Mouse (Mus musculus) midbrain, embryonic 10.5 days (tissue): ENCODE measurements at regions not wholly inside any gene's neighbourhood (a gene's known extent, or its start where the extent isn't known, plus 50 kb on each side); places are given as distances from the start of the nearest gene placed in this dataset.
A peak's percentile ranks its signal among the peaks of the same experiment; 100 is the strongest.

Experiments used
- DNase-seq: peaks from one replicate; pipeline ENCODE4 v3.0.0-alpha.2; 2017; ENCODE audit warnings: low spot score
- H3K27ac ChIP-seq: fragments of 300-500 bp; sonication (generic); replicated peaks from 2 replicates; pipeline ENCODE4 v1.5.1; 2016; ENCODE audit warnings: mild to moderate bottlenecking
- H3K27me3 ChIP-seq: fragments of 300-500 bp; sonication (generic); 2 replicates; pipeline ENCODE4 v1.6.1; 2016; ENCODE audit warnings: low read depth, mild to moderate bottlenecking; ENCODE audit not compliant: poor library complexity, severe bottlenecking
- H3K36me3 ChIP-seq: fragments of 300-500 bp; sonication (generic); 2 replicates; pipeline ENCODE4 v1.6.1; 2016; ENCODE audit warnings: mild to moderate bottlenecking, moderate library complexity
- H3K4me1 ChIP-seq: fragments of 300-500 bp; sonication (generic); 2 replicates; pipeline ENCODE4 v1.6.1; 2016
- H3K4me3 ChIP-seq: fragments of 300-500 bp; sonication (generic); 2 replicates; pipeline ENCODE4 v1.5.1; 2016; ENCODE audit warnings: mild to moderate bottlenecking, moderate library complexity
- H3K9me3 ChIP-seq: fragments of 300-500 bp; sonication (generic); replicated peaks from 2 replicates; pipeline ENCODE4 v1.6.1; 2016; ENCODE audit warnings: mild to moderate bottlenecking
- WGBS: fragments of 180-500 bp; shearing (Covaris S2); methylation state at CpG from one replicate; pipeline ENCODE4 v1.1.7; 2016; 5-methylcytosine and 5-hydroxymethylcytosine counted together

DNA sequence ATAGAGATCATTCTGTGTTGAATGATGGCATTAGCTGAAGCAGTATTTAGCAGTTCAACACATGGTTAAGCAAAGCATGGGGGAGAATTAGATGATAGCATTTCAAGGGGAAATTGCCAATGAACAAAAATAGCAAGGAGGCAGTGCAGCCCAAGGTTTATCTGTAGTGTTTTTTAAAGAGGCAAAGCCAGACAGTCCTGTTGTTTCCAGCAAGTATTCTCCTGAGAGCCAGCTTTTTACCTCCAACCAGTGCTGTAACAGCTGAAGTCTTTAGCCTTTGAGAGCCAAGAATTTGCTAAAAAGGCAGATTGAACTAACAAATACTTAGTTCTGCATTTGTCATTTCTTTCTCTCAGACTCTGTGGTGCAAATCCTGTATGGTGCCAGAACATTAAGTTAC is 305.1 kb upstream of the Arx start:
- H3K4me1 ChIP-seq: no peaks in the 10 kb centered on the region

DNA sequence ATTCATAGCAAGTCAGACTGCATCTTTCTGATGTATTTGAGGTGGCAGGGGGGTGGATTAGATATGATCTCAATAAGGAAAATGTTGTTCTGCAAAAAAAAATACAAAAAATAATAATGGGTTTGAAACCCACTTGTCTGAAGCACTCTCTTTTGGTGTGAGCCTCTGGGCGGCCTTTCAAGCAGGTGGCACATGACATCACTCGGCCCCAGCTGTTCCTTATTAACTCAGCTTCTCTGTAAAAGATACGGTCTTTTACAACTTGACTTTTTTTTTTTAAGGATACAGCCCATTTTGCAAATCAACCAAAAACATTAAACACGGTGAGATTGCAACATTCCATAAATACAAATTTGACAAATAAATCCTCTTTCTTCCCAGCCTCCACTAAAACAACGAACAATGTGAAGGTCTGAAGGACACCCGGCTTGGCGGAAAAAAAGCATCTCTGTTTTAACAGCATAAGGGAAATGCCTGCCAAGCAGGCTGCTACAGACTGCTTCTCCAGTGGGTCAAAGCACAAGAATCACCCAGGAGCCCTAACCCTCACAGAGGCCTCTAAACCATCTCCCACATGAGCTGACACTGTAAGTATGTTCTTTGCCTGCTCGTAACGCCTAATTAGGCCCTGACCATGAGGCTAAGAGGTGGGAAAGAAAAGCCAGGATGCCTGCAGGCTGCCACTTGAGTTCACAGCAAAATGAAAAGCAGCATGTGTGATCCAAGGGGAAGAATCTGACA is 283.8 kb upstream of the Arx start:
- Histone ChIP-seq H3K27me3 (no peaks in the 10 kb centered on the region), H3K4me1 (no peaks in the 10 kb centered on the region), H3K9me3 (no peaks in the 10 kb centered on the region), H3K36me3 (no peaks in the 10 kb centered on the region), H3K4me3 (no peak overlapping the region), H3K27ac (no peak overlapping the region)
- WGBS: 84% methylated on average over 9 of the region's 9 CpGs
- no peak for DNase-seq

More for the DNA sequence above, 305.1 kb upstream of the Arx start:
- Histone ChIP-seq H3K36me3 (no peaks in the 10 kb centered on the region), H3K27ac (no peak overlapping the region), H3K4me3 (no peak overlapping the region), H3K9me3 (no peaks in the 10 kb centered on the region), H3K27me3 (no peaks in the 10 kb centered on the region)
- DNase-seq: no peak

DNA sequence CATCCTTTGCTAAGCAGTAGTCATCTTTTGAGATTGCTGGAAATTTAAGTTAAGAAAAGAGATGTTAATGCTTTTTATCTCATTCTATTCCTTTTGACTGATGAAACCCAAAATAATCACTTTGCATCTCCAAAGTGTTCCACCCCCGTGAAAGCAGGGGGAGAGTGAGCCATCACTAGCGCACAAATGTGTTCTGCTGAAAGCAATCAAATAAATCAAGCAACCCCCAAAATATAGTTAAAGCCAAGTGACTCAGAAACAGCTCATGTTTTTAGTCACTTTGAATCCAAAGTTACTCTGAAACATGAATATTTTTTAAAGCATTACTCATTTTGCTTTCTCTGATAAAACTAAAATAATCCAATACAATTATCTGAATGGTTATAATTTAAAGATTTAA is 279.6 kb upstream of the Arx start:
- H3K36me3 ChIP-seq: no peaks in the 10 kb centered on the region
- WGBS: 76% methylated on average over 2 of the region's 2 CpGs
- no peaks in the 10 kb centered on the region for H3K27me3 ChIP-seq
- no peak overlapping the region for H3K27ac ChIP-seq
- no peak overlapping the region for H3K4me3 ChIP-seq
- H3K9me3 ChIP-seq: no peaks in the 10 kb centered on the region
- no peak for DNase-seq
- no peaks in the 10 kb centered on the region for H3K4me1 ChIP-seq

DNA sequence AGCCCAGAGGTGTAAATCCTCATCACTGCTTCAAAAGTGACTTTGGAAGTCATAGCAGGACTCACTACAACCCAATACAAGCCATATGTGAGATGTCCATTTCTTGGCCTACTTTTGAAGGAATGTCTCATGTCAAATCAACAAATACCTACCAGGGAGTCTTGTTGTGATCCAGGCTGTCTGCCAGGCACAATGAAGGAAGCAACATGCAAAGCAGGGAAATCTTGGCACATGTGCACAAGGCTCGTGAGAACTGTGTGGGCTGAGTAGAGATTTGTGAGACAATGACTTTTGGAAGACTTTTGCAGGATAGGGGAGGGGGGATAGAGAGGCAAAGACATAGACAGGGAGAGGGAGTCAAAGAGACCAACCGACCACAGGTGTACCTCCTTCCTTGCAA is 274.7 kb upstream of the Arx start:
- WGBS: 83% methylated on average over 2 of the region's 2 CpGs
- H3K27ac ChIP-seq: no peak overlapping the region
- H3K4me3 ChIP-seq: no peak overlapping the region
- no peak for DNase-seq
- H3K36me3 ChIP-seq: no peaks in the 10 kb centered on the region
- no peaks in the 10 kb centered on the region for H3K9me3 ChIP-seq
- H3K27me3 ChIP-seq: no peaks in the 10 kb centered on the region
- H3K4me1 ChIP-seq: no peaks in the 10 kb centered on the region

DNA sequence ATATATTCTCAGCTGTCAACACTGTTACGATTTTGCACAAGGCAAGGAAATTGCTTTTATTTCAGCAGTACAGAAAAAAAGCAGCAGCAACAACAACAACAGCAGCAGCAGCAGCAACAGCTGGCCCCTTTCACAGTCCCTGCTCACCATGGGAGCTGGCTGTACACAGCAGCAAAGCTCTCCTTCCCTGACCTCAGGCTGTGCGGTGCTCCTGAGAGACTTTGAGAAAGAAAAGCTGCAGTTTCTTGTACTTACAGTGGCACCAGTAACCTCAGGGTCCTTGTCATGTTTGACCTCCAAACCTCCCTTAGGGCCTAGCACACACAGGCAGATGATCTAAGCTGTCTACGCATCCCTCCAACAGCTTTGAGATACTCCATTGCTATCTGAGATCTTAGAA is 269.9 kb upstream of the Arx start:
- H3K9me3 ChIP-seq: 0 out of 2 replicates have a peak, but pooled peaks cover 4% of the 10 kb centered on the region
- no peaks in the 10 kb centered on the region for H3K36me3 ChIP-seq
- H3K27me3 ChIP-seq: no peaks in the 10 kb centered on the region
- WGBS: 75% methylated on average over 3 of the region's 3 CpGs
- no peak overlapping the region for H3K27ac ChIP-seq
- no peak overlapping the region for H3K4me3 ChIP-seq
- H3K4me1 ChIP-seq: no peaks in the 10 kb centered on the region
- no peak for DNase-seq

DNA sequence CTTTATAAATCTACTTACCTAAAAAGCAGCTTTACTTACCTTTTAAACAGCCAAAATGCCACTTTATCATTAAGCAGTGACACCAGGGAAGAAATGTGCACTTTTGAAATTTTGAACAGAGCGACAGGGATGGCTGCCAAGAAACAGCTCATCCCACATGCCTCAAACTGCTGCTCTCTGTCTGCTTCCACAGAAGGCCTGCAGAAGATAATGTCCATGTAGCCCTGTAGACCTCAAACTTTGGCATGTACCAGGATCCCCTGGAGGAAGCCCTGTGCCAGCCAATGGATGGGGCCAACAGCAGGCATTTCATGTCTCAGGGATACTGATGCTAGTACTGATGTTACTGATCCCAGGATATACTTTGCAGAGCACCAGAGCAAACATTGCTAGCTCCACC is 245.1 kb upstream of the Arx start:
- 89% methylated on average over 1 of the region's 1 CpGs for WGBS

DNA sequence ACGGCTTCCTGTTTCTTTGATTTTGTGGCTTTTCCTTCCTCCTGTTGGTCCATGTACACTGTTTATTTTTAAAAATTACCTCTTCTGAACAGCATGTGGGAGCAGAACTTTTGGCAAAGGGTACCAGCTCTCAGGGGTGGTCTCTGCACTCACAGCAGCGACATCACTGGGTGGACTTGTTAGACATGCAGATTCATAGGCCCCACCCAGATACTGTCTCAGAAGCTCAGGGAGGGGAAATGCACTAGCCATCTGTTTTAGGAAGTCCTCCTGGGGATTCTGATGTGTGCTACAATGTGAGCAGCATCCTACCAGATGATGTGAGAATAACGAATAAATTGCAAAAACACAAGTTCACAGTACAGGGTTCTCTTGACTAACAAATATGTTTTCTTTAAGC is 243.5 kb upstream of the Arx start:
- H3K4me3 ChIP-seq: no peak overlapping the region
- DNase-seq: no peak
- no peaks in the 10 kb centered on the region for H3K9me3 ChIP-seq
- H3K27me3 ChIP-seq: no peaks in the 10 kb centered on the region
- H3K4me1 ChIP-seq: no peaks in the 10 kb centered on the region
- WGBS: 68% methylated on average over 3 of the region's 3 CpGs
- no peaks in the 10 kb centered on the region for H3K36me3 ChIP-seq
- no peak overlapping the region for H3K27ac ChIP-seq

More for the DNA sequence above, 245.1 kb upstream of the Arx start:
- Histone ChIP-seq H3K36me3 (no peaks in the 10 kb centered on the region), H3K9me3 (no peaks in the 10 kb centered on the region), H3K27ac (no peak overlapping the region), H3K4me1 (no peaks in the 10 kb centered on the region), H3K4me3 (no peak overlapping the region), H3K27me3 (no peaks in the 10 kb centered on the region)
- no peak for DNase-seq

DNA sequence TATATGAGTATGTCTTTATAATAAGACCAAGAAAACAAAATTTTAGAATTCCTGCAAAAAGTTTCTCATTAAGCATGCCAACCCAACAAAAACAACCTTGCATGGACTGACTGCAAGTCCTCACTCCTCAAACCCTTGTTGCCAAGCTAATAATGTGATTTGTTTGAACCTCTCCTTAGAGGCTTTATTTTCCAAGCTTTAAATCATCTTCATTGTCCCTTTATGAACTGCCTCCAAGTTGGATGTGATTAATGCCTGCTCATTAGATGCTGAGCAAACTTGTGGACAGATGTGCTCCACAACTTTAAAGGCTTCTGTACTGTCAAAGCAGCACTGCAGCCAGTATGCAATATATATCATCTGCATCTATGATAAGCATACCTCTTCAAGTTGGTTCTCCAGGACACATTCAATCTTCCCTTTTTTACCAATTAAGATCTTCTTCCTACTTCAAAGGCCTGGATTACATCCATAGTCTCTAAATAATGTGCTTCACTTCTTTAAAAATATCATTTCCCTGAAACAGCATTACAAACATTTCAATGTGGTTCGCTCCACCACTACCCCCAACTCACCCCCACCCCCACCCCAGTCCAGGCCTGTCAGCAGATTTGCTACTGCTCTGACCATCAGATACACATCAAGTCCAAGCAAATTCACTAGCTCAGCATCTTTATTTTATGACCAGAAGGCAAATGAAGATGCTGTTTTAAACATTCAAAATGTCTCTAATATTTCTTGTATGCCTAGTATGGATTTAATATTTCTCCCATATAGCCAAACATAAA is 237.1 kb upstream of the Arx start:
- no peaks in the 10 kb centered on the region for H3K4me1 ChIP-seq
- H3K36me3 ChIP-seq: no peaks in the 10 kb centered on the region
- no peak overlapping the region for H3K4me3 ChIP-seq
- no peak for DNase-seq
- H3K9me3 ChIP-seq: no peaks in the 10 kb centered on the region
- no peak overlapping the region for H3K27ac ChIP-seq
- 82% methylated on average over 1 of the region's 1 CpGs for WGBS
- H3K27me3 ChIP-seq: no peaks in the 10 kb centered on the region

DNA sequence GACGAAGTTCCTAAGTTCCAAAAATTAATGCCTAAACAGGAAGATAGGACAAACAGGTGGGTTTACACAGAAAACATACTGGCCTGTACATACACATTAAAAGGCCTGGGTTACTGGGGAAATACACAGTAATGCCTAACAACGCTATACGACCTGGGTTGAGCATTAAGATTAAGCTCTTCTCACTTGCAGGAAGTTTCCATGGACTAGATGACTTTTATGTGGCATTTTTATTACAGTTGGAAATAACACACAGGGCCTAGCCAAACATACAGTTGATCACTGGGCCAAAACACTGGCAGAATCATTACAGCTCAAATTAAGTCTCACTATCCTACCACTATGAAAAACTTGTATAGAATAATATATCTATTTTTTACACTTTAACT is 236.5 kb upstream of the Arx start:
- Histone ChIP-seq H3K4me1 (no peaks in the 10 kb centered on the region), H3K36me3 (no peaks in the 10 kb centered on the region), H3K27me3 (no peaks in the 10 kb centered on the region), H3K4me3 (no peak overlapping the region), H3K9me3 (no peaks in the 10 kb centered on the region), H3K27ac (no peak overlapping the region)
- WGBS: 90% methylated on average over 3 of the region's 3 CpGs
- no peak for DNase-seq

DNA sequence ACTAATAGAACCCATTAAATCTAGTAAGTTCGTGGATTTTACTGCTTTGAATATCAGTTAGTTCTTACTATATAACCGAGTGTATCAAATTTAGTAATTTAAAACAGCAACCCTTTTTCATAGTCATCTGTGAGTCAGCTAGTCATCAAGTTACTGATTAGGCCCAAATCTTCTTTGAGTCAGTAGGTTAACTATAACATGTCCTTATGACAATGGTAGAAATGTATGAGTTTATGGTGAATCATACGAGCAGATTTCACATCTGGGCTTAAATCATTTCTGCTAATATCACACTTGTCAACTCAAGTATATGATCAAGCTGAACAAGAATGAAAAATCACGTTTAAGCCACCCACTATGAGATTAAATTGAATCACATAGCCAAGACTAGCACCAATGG is 226.7 kb upstream of the Arx start:
- Histone ChIP-seq H3K9me3 (no peaks in the 10 kb centered on the region), H3K4me3 (no peak overlapping the region), H3K4me1 (no peaks in the 10 kb centered on the region), H3K36me3 (no peaks in the 10 kb centered on the region), H3K27ac (no peak overlapping the region), H3K27me3 (no peaks in the 10 kb centered on the region)
- DNase-seq: no peak
- 80% methylated on average over 4 of the region's 4 CpGs for WGBS

DNA sequence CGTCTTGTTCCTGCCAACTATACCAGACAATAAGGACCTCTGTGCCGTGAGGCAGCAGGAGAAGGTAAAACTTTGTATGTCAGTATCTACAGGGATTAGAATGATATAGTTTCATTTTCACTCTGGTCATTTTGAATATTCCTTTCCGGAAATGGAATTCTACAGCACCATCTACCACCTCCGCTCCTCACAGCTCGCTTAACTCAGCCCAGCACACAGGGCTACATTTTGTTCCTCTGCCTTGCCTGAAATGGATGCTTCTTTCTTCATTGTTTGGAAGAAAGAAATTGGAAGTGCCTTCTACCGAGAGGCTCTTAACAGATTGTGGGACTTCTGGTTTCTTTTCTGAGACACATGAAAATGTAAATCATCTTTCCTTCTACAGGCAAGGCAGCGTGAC is 217.4 kb upstream of the Arx start:
- 69% methylated on average over 7 of the region's 7 CpGs for WGBS
- H3K27ac ChIP-seq: no peak overlapping the region
- no peak for DNase-seq

DNA sequence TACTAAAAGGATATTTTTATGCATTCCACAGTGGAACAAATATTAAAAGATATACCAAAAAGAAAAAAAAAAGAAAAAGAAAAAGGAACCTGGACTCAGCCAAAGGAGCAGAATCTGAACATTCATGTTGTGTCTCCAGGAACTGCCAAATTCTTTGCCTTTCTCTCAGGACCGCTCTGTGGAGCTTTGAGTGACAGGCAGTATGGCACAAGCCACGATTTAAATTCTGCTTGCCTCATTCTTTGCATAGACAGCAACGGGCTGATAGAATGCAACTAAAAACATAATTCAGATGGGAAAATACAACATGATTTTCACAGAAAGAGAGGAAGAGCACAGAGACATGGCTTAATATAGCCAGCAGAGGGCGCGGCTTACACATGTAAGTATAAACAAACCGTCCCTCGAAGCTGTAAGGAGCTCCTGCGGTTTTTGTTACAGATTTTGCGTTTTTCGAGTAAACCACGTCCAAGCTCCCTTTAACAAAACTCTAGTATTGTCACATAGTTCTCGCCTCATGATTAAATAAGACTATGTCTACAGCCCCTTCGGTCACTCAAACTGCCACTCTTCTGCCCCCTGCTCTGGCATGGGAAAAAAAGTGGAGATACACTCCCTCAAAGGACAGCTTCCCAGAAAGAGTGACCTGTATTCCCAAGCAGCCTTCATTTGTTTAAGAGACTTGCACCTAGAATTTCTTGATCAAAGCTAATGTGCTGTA is 216.5 kb upstream of the Arx start:
- Histone ChIP-seq H3K4me3 (peak overlapping the region; percentile 38), H3K27ac (no peak overlapping the region), H3K4me1 (no peaks in the 10 kb centered on the region), H3K36me3 (no peaks in the 10 kb centered on the region), H3K9me3 (no peaks in the 10 kb centered on the region), H3K27me3 (no peaks in the 10 kb centered on the region)
- 13% methylated on average over 13 of the region's 13 CpGs for WGBS
- peak; percentile 23 for DNase-seq

More for the DNA sequence above, 217.4 kb upstream of the Arx start:
- Histone ChIP-seq H3K27me3 (no peaks in the 10 kb centered on the region), H3K4me3 (no peak overlapping the region), H3K9me3 (no peaks in the 10 kb centered on the region), H3K36me3 (no peaks in the 10 kb centered on the region), H3K4me1 (no peaks in the 10 kb centered on the region)

DNA sequence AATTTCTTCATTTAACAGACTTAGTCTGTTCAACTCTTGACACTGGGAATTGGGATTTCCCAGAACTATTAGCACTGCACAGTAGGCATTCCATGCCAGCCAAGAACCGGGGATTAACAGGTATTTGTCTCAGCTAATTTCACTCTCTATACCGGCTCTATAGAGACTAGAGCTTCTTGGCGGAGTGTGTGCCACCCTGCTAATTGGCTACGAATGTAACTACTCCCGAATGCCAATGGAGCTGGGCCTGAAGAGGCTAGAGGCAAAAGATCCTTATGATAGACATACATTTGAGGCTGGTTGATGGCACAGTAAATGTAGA is 216.0 kb upstream of the Arx start:
- H3K9me3 ChIP-seq: no peaks in the 10 kb centered on the region
- H3K27me3 ChIP-seq: no peaks in the 10 kb centered on the region
- H3K36me3 ChIP-seq: no peaks in the 10 kb centered on the region
- DNase-seq: no peak
- peak overlapping the region; percentile 38; the same call in 1 of the 2 replicates for H3K4me3 ChIP-seq
- H3K4me1 ChIP-seq: no peaks in the 10 kb centered on the region
- 43% methylated on average over 5 of the region's 5 CpGs for WGBS
- no peak overlapping the region for H3K27ac ChIP-seq
